Mouse (Mus musculus) ES-Bruce4 (cell line): ENCODE results near the gene Ppfia2.

Source experiments
- CTCF ChIP-seq: IDR thresholded peaks from one replicate; pipeline ENCODE4 v1.8.1; 2011; ENCODE audit warnings: low read depth, low read length
- EP300 ChIP-seq: IDR thresholded peaks from 2 replicates; pipeline ENCODE4 v1.6.1; 2011; ENCODE audit warnings: low read depth, low read length; ENCODE audit not compliant: insufficient read depth
- POLR2A ChIP-seq: IDR thresholded peaks from one replicate; pipeline ENCODE4 v1.8.1; 2011; ENCODE audit warnings: low read length; ENCODE audit not compliant: insufficient read depth

DNA sequence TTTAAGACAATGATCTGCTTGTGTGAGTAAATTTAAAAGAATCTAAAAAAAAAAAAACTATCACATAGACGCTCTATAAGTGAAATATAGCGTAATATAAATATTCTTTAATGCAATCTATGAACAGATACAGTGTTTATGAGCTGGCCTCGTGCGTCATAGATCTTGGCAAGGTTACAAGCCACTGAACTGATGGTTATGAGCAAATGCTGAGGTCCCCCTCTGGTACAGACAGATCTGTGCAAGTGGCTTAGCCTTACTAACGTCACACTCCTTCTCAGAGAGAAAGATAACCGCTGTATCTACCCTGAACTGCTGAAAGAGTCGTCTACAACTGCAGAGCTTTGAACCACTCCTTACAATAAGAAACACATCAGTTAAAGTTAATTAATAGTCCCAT, 293.6 kb downstream of the Ppfia2 start:
- TF ChIP-seq CTCF (no peak), POLR2A (no peak), EP300 (no peak)
